Mouse (Mus musculus): Measurements from ENCODE around the gene Phldb2. TPM values are rescaled to one million over a fixed set of nuclear protein-coding genes. Genes with fewer than 3 reads are reported as not detected.

Gene Phldb2
- polyA plus RNA-seq, 1 experiment from 2014 or later = 9.5 TPM

DNA sequence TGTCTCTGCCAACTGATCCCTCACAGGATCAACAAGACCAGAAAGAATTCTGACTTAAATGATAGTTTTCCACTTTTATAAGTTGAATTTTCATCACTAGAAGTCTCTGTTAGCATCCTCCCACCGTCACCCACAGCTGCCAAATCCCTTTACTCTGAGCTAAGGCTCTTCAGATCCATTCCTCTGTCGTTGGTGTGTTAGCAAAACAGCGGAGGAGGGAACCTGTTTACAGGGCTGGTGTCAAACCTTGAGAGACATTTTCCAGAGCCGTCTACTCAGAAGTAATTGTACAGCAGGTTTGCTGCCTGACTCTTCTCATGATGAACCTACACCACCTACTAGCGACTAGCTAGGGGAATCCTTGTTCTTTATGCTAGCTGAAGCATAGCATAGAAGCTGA lies 254.1 kb downstream of the Phldb2 start:
- no peak overlapping the region for H3K4me3 ChIP-seq (ENCODE audit: low read depth, low read length)
- no peaks in the 10 kb centered on the region for H3K4me1 ChIP-seq (replicated peaks; ENCODE audit: control insufficient read depth, insufficient read depth, low read length)
- 56% methylated on average over 5 of the region's 5 CpGs for WGBS
- no peaks in the 10 kb centered on the region for H3K27me3 ChIP-seq (replicated peaks; ENCODE audit: control insufficient read depth, insufficient read depth, low read length)
- TF ChIP-seq CTCF (IDR thresholded peaks at IDR 0.05; ENCODE audit: low read depth) = no peak
- no peak for ATAC-seq
- H3K4me2 ChIP-seq (replicated peaks; ENCODE audit: low read depth) = no peak overlapping the region
- no peaks in the 10 kb centered on the region for H3K9me3 ChIP-seq (ENCODE audit: control insufficient read depth)
- H3K27ac ChIP-seq (ENCODE audit: low read depth, low read length) = no peak overlapping the region
- no peak overlapping the region for H3K9ac ChIP-seq (ENCODE audit: low read depth, low read length)
- no peaks in the 10 kb centered on the region for H3K36me3 ChIP-seq (ENCODE audit: control insufficient read depth, insufficient read depth)

DNA sequence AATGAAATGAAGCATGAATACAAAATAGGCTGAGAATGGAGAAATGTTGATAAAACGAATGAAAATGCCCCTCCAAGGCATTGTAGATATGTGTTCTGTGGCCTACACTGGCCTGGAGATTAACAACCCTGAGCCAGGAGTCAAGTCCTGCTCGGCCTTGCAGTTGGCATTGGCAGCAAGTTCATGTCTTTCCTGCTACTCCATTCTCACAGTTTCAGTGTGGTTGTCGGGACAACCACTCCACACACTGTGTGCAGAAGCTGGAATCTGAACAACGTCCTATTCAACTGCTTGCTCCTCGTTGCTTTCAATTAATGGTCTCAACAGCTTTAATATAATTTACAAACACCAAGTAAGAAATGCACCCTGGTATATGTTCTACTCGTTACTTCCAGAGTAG lies 255.4 kb downstream of the Phldb2 start:
- 79% methylated on average over 6 of the region's 6 CpGs for WGBS

More for the DNA sequence above, 255.4 kb downstream of the Phldb2 start:
- Histone ChIP-seq H3K27ac (ENCODE audit: low read depth, low read length) (no peak overlapping the region), H3K9ac (ENCODE audit: low read depth, low read length) (no peak overlapping the region), H3K27me3 (replicated peaks; ENCODE audit: control insufficient read depth, insufficient read depth, low read length) (no peaks in the 10 kb centered on the region), H3K4me3 (ENCODE audit: low read depth, low read length) (no peak overlapping the region), H3K4me1 (replicated peaks; ENCODE audit: control insufficient read depth, insufficient read depth, low read length) (no peaks in the 10 kb centered on the region), H3K36me3 (ENCODE audit: control insufficient read depth, insufficient read depth) (no peaks in the 10 kb centered on the region), H3K4me2 (replicated peaks; ENCODE audit: low read depth) (no peak overlapping the region), H3K9me3 (ENCODE audit: control insufficient read depth) (no peaks in the 10 kb centered on the region)
- no peak for TF ChIP-seq CTCF (IDR thresholded peaks at IDR 0.05; ENCODE audit: low read depth)
- ATAC-seq = no peak

Other genes starting within 250 kb of the Phldb2 start
- gene Tagln3, start 229.0 kb downstream of the Phldb2 start, polyA plus RNA-seq (2015; fragmentation: Nextera tagmentation; extraction: Ambion mirVana) = 10.7 and 13.7 TPM in 2 replicates
- 22.4 and 24.6 TPM in 2 replicates for gene Abhd10, start 210.6 kb downstream of the Phldb2 start, polyA plus RNA-seq (2015; fragmentation: Nextera tagmentation; extraction: Ambion mirVana)
- gene Plcxd2, start 56.6 kb upstream of the Phldb2 start, polyA plus RNA-seq (2015; fragmentation: Nextera tagmentation; extraction: Ambion mirVana) = 2.3 and 2.4 TPM in 2 replicates
- 0.16 and 0.17 TPM in 2 replicates for gene Cd96, start 166.7 kb upstream of the Phldb2 start, polyA plus RNA-seq (2015; fragmentation: Nextera tagmentation; extraction: Ambion mirVana)
- 2.0 and 3.1 TPM in 2 replicates for gene Gm4737, start 201.5 kb upstream of the Phldb2 start, polyA plus RNA-seq (2015; fragmentation: Nextera tagmentation; extraction: Ambion mirVana)

Data from intestine, postnatal 0 days (tissue).